Mouse (Mus musculus) heart, embryonic 10.5 days (tissue): ENCODE measurements around the gene Stk38l. TPM values are rescaled to one million over a fixed set of nuclear protein-coding genes. Genes with fewer than 3 reads are reported as not detected.

Experiments used
- DNase-seq: peaks from one replicate; pipeline ENCODE4 v3.0.0-alpha.2; 2017; ENCODE audit warnings: low spot score
- H3K27ac ChIP-seq: fragments of 300-500 bp; sonication (generic); 2 replicates; pipeline ENCODE4 v1.5.1; 2016; ENCODE audit warnings: mild to moderate bottlenecking
- H3K27me3 ChIP-seq: fragments of 300-500 bp; sonication (generic); 2 replicates; pipeline ENCODE4 v1.6.1; 2016; ENCODE audit warnings: mild to moderate bottlenecking; ENCODE audit not compliant: poor library complexity, insufficient read depth, severe bottlenecking
- H3K36me3 ChIP-seq: fragments of 300-500 bp; sonication (generic); 2 replicates; pipeline ENCODE4 v1.6.1; 2016; ENCODE audit warnings: mild to moderate bottlenecking, moderate library complexity
- H3K4me1 ChIP-seq: fragments of 300-500 bp; sonication (generic); 2 replicates; pipeline ENCODE4 v1.6.1; 2016; ENCODE audit warnings: mild to moderate bottlenecking
- H3K4me3 ChIP-seq: fragments of 300-500 bp; sonication (generic); 2 replicates; pipeline ENCODE4 v1.5.1; 2016; ENCODE audit warnings: mild to moderate bottlenecking, moderate library complexity
- H3K9me3 ChIP-seq: fragments of 300-500 bp; sonication (generic); 2 replicates; pipeline ENCODE4 v1.6.1; 2016; ENCODE audit warnings: mild to moderate bottlenecking, moderate library complexity
- WGBS: fragments of 180-500 bp; shearing (Covaris S2); methylation state at CpG from one replicate; pipeline ENCODE4 v1.1.7; 2016; 5-methylcytosine and 5-hydroxymethylcytosine counted together
- polyA plus RNA-seq: library from polyadenylated mRNA; unstranded; fragments of >200 nt; fragmentation: Nextera tagmentation; extraction: Ambion mirVana; gene quantifications from 2 replicates; pipeline ENCODE4 v1.2.1, GENCODE M21; 2016

The Stk38l gene
- polyA plus RNA-seq, 1 experiment from 2014 or later: 31.7 TPM

- DNase-seq: peak; percentile 70
- peaks cover 5% of the 10 kb centered on the region for H3K4me1 ChIP-seq
- H3K36me3 ChIP-seq: no peaks in the 10 kb centered on the region
- H3K27ac ChIP-seq: peak overlapping the region; percentile 57; the same call in 1 of the 2 replicates
- H3K4me3 ChIP-seq: no peak overlapping the region
- 65% methylated on average over 11 of the region's 11 CpGs for WGBS
- H3K27me3 ChIP-seq: no peaks in the 10 kb centered on the region
- H3K9me3 ChIP-seq: no peaks in the 10 kb centered on the region
These were observed 22.5 kb upstream of the Stk38l start for GRCm38 (mm10) chr6:146702126-146702881.

- Histone ChIP-seq H3K27me3 (no peaks in the 10 kb centered on the region), H3K36me3 (no peaks in the 10 kb centered on the region), H3K4me3 (no peak overlapping the region), H3K27ac (no peak overlapping the region), H3K4me1 (peaks cover 5% of the 10 kb centered on the region), H3K9me3 (no peaks in the 10 kb centered on the region)
- DNase-seq: no peak
- 74% methylated on average over 3 of the region's 3 CpGs for WGBS
These were observed 21.4 kb upstream of the Stk38l start for GRCm38 (mm10) chr6:146703351-146703750.

- Histone ChIP-seq H3K27me3 (no peaks in the 10 kb centered on the region), H3K36me3 (no peaks in the 10 kb centered on the region), H3K4me3 (no peak overlapping the region), H3K4me1 (peaks cover 5% of the 10 kb centered on the region), H3K9me3 (no peaks in the 10 kb centered on the region), H3K27ac (no peak overlapping the region)
- 88% methylated on average over 1 of the region's 1 CpGs for WGBS
- DNase-seq: peak; percentile 52
These were observed 19.2 kb upstream of the Stk38l start for GRCm38 (mm10) chr6:146705631-146706030.

GRCm38 (mm10) chr6:146719606-146720005, 5.2 kb upstream of the Stk38l start:
- WGBS: 63% methylated on average over 1 of the region's 1 CpGs
- Histone ChIP-seq H3K4me1 (peaks cover 3% of the 10 kb centered on the region; the same call in 1 of the 2 replicates), H3K36me3 (no peaks in the 10 kb centered on the region), H3K27me3 (0 out of 2 replicates have a peak, but pooled peaks cover 3% of the 10 kb centered on the region), H3K9me3 (no peaks in the 10 kb centered on the region), H3K27ac (no peak overlapping the region), H3K4me3 (no peak overlapping the region)
- DNase-seq: no peak

- Histone ChIP-seq H3K36me3 (peaks cover 2% of the 10 kb centered on the region; the same call in 1 of the 2 replicates), H3K27ac (no peak overlapping the region), H3K27me3 (no peaks in the 10 kb centered on the region), H3K4me1 (peaks cover 7% of the 10 kb centered on the region; the same call in 1 of the 2 replicates), H3K9me3 (no peaks in the 10 kb centered on the region), H3K4me3 (no peak overlapping the region)
- peak; percentile 56 for DNase-seq
- WGBS: 97% methylated on average over 3 of the region's 3 CpGs
These were observed 990 bp upstream of the Stk38l start for GRCm38 (mm10) chr6:146723805-146724204.

GRCm38 (mm10) chr6:146725384-146725791, 593 bp downstream of the Stk38l start:
- Histone ChIP-seq H3K27ac (peak overlapping the region; percentile 95), H3K4me1 (peaks cover 7% of the 10 kb centered on the region; the same call in 1 of the 2 replicates), H3K36me3 (peaks cover 2% of the 10 kb centered on the region; the same call in 1 of the 2 replicates), H3K9me3 (no peaks in the 10 kb centered on the region), H3K27me3 (no peaks in the 10 kb centered on the region), H3K4me3 (peak overlapping the region; percentile 96)
- under 1% methylated on average over 30 of the region's 30 CpGs for WGBS
- peak; percentile 85 for DNase-seq

GRCm38 (mm10) chr6:146731031-146731430, 6.2 kb downstream of the Stk38l start:
- peaks cover 2% of the 10 kb centered on the region; the same call in 1 of the 2 replicates for H3K36me3 ChIP-seq
- no peak overlapping the region for H3K4me3 ChIP-seq
- H3K9me3 ChIP-seq: no peaks in the 10 kb centered on the region
- peaks cover 33% of the 10 kb centered on the region for H3K4me1 ChIP-seq
- DNase-seq: no peak
- WGBS: 88% methylated on average over 1 of the region's 1 CpGs
- H3K27me3 ChIP-seq: no peaks in the 10 kb centered on the region
- no peak overlapping the region for H3K27ac ChIP-seq

- peaks cover 2% of the 10 kb centered on the region; the same call in 1 of the 2 replicates for H3K36me3 ChIP-seq
- no peak overlapping the region for H3K27ac ChIP-seq
- WGBS: 58% methylated on average over 2 of the region's 2 CpGs
- H3K27me3 ChIP-seq: no peaks in the 10 kb centered on the region
- DNase-seq: no peak
- no peaks in the 10 kb centered on the region for H3K9me3 ChIP-seq
- H3K4me1 ChIP-seq: peaks cover 35% of the 10 kb centered on the region
- no peak overlapping the region for H3K4me3 ChIP-seq
These were observed 6.9 kb downstream of the Stk38l start for GRCm38 (mm10) chr6:146731692-146732091.

GRCm38 (mm10) chr6:146732232-146732631, 7.4 kb downstream of the Stk38l start:
- WGBS: 58% methylated on average over 3 of the region's 3 CpGs
- Histone ChIP-seq H3K9me3 (no peaks in the 10 kb centered on the region), H3K4me1 (peaks cover 36% of the 10 kb centered on the region), H3K36me3 (peaks cover under 1% of the 10 kb centered on the region; the same call in 1 of the 2 replicates), H3K27ac (no peak overlapping the region), H3K4me3 (no peak overlapping the region), H3K27me3 (no peaks in the 10 kb centered on the region)
- no peak for DNase-seq

GRCm38 (mm10) chr6:146732676-146733075, 7.9 kb downstream of the Stk38l start:
- H3K27ac ChIP-seq: no peak overlapping the region
- WGBS: 47% methylated on average over 1 of the region's 1 CpGs
- no peak for DNase-seq
- H3K27me3 ChIP-seq: no peaks in the 10 kb centered on the region
- H3K4me1 ChIP-seq: peaks cover 34% of the 10 kb centered on the region
- H3K4me3 ChIP-seq: no peak overlapping the region
- H3K36me3 ChIP-seq: no peaks in the 10 kb centered on the region
- H3K9me3 ChIP-seq: no peaks in the 10 kb centered on the region

GRCm38 (mm10) chr6:146733554-146733953, 8.8 kb downstream of the Stk38l start:
- WGBS: 91% methylated on average over 1 of the region's 1 CpGs
- no peak overlapping the region for H3K27ac ChIP-seq
- no peak for DNase-seq
- no peaks in the 10 kb centered on the region for H3K9me3 ChIP-seq
- no peak overlapping the region for H3K4me3 ChIP-seq
- no peaks in the 10 kb centered on the region for H3K27me3 ChIP-seq
- H3K4me1 ChIP-seq: peaks cover 34% of the 10 kb centered on the region
- H3K36me3 ChIP-seq: no peaks in the 10 kb centered on the region

- Histone ChIP-seq H3K9me3 (no peaks in the 10 kb centered on the region), H3K4me3 (no peak overlapping the region), H3K27ac (no peak overlapping the region), H3K4me1 (peaks cover 22% of the 10 kb centered on the region; the same call in 1 of the 2 replicates), H3K27me3 (no peaks in the 10 kb centered on the region), H3K36me3 (no peaks in the 10 kb centered on the region)
- DNase-seq: no peak
- 74% methylated on average over 1 of the region's 1 CpGs for WGBS
These were observed 14.1 kb downstream of the Stk38l start for GRCm38 (mm10) chr6:146738889-146739288.

- H3K4me3 ChIP-seq: no peak overlapping the region
- H3K4me1 ChIP-seq: peaks cover 24% of the 10 kb centered on the region
- no peak overlapping the region for H3K27ac ChIP-seq
- no peaks in the 10 kb centered on the region for H3K27me3 ChIP-seq
- H3K36me3 ChIP-seq: no peaks in the 10 kb centered on the region
- DNase-seq: no peak
- H3K9me3 ChIP-seq: no peaks in the 10 kb centered on the region
These were observed 15.9 kb downstream of the Stk38l start for GRCm38 (mm10) chr6:146740724-146741123.
